In genomic region chr11:52629776-52630175, GRCm38 (mm10) we compare ENCODE assay signal across 11 mouse cellular contexts.
DNase-seq lines count a peak whose midpoint lies in the region; ATAC-seq and TF ChIP-seq lines count a peak whose summit lies in the region.
"Had no signal": no experiment of that assay in that cellular context is flagged by ENCODE, and none has a peak within 500 bp of the region (broad histone marks: within the 10 kb centered on the region; RNA-seq: fewer than 3 reads in every experiment).

No protein-coding gene starts in this region.

- no peak overlapping the region for H3K4me2 ChIP-seq in liver, embryonic 14.5 days (ENCODE audit: low read depth)
- H3K4me2 ChIP-seq in liver, embryonic 12.5 days: no peak overlapping the region
- H3K4me2 ChIP-seq: limb, embryonic 12.5 days had no signal

- no peak overlapping the region for H3K4me3 ChIP-seq in liver, embryonic 14.5 days (ENCODE audit: insufficient read depth in 1 of 2, low read depth in 2 of 2, low read length in 2 of 2)
- no peak overlapping the region for H3K4me3 ChIP-seq in liver, embryonic 12.5 days
- H3K4me3 ChIP-seq in ES-E14 (ENCODE audit: insufficient read depth in 1 of 2, low read depth in 1 of 2, low read length in 2 of 2, poor library complexity in 1 of 2, severe bottlenecking in 1 of 2): 0 out of 4 replicates have a peak overlapping the region, but pooled peaks of 1 of the 2 experiments have one; percentile 24
- H3K4me3 ChIP-seq: limb, embryonic 12.5 days had no signal

- no peaks in the 10 kb centered on the region for H3K4me1 ChIP-seq in liver, embryonic 14.5 days (replicated peaks; ENCODE audit: control insufficient read depth in 2 of 2, insufficient read depth in 2 of 2, low read length in 1 of 2)
- H3K4me1 ChIP-seq in liver, embryonic 12.5 days: no peaks in the 10 kb centered on the region
- no peaks in the 10 kb centered on the region; a peak in 1 of 4 replicates for H3K4me1 ChIP-seq in ES-E14 (ENCODE audit: control insufficient read depth in 2 of 2, insufficient read depth in 2 of 2, low read length in 2 of 2, poor library complexity in 1 of 2)
- H3K4me1 ChIP-seq: limb, embryonic 12.5 days had no signal

- no peak overlapping the region for H3K9ac ChIP-seq in liver, embryonic 14.5 days (replicated peaks)
- no peak overlapping the region for H3K9ac ChIP-seq in liver, embryonic 12.5 days
- H3K9ac ChIP-seq in ES-E14 (ENCODE audit: insufficient read depth, low read depth, low read length, poor library complexity, severe bottlenecking): no peak overlapping the region
- H3K9ac ChIP-seq: limb, embryonic 12.5 days had no signal

- no peak for ATAC-seq in liver, embryonic 14.5 days (ENCODE audit: insufficient read depth)
- no peak for ATAC-seq in liver, embryonic 12.5 days
- peak; percentile 48 for ATAC-seq in granulocyte monocyte progenitor cell, adult 5-6 weeks (replicated peaks; ENCODE audit: poor library complexity, severe bottlenecking)

- no peak overlapping the region for H3K27ac ChIP-seq in liver, embryonic 14.5 days
- no peak overlapping the region for H3K27ac ChIP-seq in liver, embryonic 12.5 days
- no peak overlapping the region for H3K27ac ChIP-seq in ES-E14 (ENCODE audit: insufficient read depth, low read depth, low read length, poor library complexity, severe bottlenecking)
- H3K27ac ChIP-seq: limb, embryonic 12.5 days had no signal

- WGBS in liver, embryonic 14.5 days (ENCODE audit: insufficient replicate concordance): 31% methylated on average over 5 of the region's 5 CpGs
- WGBS in liver, embryonic 12.5 days (ENCODE audit: insufficient replicate concordance): 22% methylated on average over 5 of the region's 5 CpGs

- in situ Hi-C loops in ES-E14 (cut with MboI; ENCODE audit: low sequenced_read_pairs in 2 of 2, unreplicated experiment in 2 of 2): no loop called here

- no peaks in the 10 kb centered on the region for H3K27me3 ChIP-seq in liver, embryonic 14.5 days (ENCODE audit: control insufficient read depth, insufficient read depth, low read length)
- H3K27me3 ChIP-seq in liver, embryonic 12.5 days (replicated peaks): no peaks in the 10 kb centered on the region

- DNase-seq in embryo, embryonic 10.5 days (ENCODE audit: low spot score): peak; percentile 62
- DNase-seq in embryo, embryonic 11 days: no peak
- DNase-seq in liver, embryonic 14.5 days (ENCODE audit: low read depth in 3 of 3, low spot score in 3 of 3): no peak
- peak; percentile 65 for DNase-seq in ES-E14 (ENCODE audit: low read depth, low spot score)
- no peak for DNase-seq in right cerebral cortex, postnatal 10 days (ENCODE audit: low spot score in 2 of 2)
- no peak for DNase-seq in yolk sac, embryonic 10.5 days (ENCODE audit: low spot score)
- DNase-seq: cerebellum, postnatal 10 days; kidney, adult 18-20 months had no signal

- H3K36me3 ChIP-seq in liver, embryonic 14.5 days (replicated peaks; ENCODE audit: control insufficient read depth, insufficient read depth, low read depth): no peaks in the 10 kb centered on the region
- no peaks in the 10 kb centered on the region for H3K36me3 ChIP-seq in liver, embryonic 12.5 days
- no peaks in the 10 kb centered on the region for H3K36me3 ChIP-seq in ES-E14 (ENCODE audit: control insufficient read depth, insufficient read depth, low read length, poor library complexity, severe bottlenecking)
- H3K36me3 ChIP-seq: limb, embryonic 12.5 days had no signal

- H3K9me3 ChIP-seq in liver, embryonic 14.5 days (ENCODE audit: control insufficient read depth, low read length): no peaks in the 10 kb centered on the region
- H3K9me3 ChIP-seq in liver, embryonic 12.5 days (replicated peaks): no peaks in the 10 kb centered on the region
- H3K9me3 ChIP-seq in ES-E14 (ENCODE audit: control insufficient read depth, insufficient read depth, low read depth, low read length): no peaks in the 10 kb centered on the region
- H3K9me3 ChIP-seq: limb, embryonic 12.5 days had no signal

- TF ChIP-seq EP300 in liver, embryonic 14.5 days (IDR thresholded peaks at IDR 0.05; ENCODE audit: low read depth): no peak

- peak; percentile 58 for TF ChIP-seq CTCF in liver, embryonic 14.5 days (IDR thresholded peaks at IDR 0.05; ENCODE audit: low read depth)

TF ChIP-seq in ES-E14, 5 proteins besides CTCF, POLR2A, EP300 and RAD21:
- TF ChIP-seq HCFC1 (IDR thresholded peaks at IDR 0.05; ENCODE audit: borderline replicate concordance, insufficient read depth, low read length) (no peak), MAFK (IDR thresholded peaks at IDR 0.05; ENCODE audit: insufficient read depth, low read depth, low read length) (no peak), ZC3H11A (IDR thresholded peaks at IDR 0.05; ENCODE audit: borderline replicate concordance, low read depth, low read length) (no peak), ZNF384 (IDR thresholded peaks at IDR 0.05; ENCODE audit: low read depth, low read length) (no peak), CHD2 (IDR thresholded peaks at IDR 0.05; ENCODE audit: low read depth, low read length) (no peak)

Comparison
In these comparisons a context has a peak if more than half of its experiments do, and no peak if none do; other contexts are left out.
1. DNase-seq: peak in embryo, embryonic 10.5 days (single experiment) and ES-E14 (single experiment); none in embryo, embryonic 11 days (single experiment), liver, embryonic 14.5 days (0 of 3), right cerebral cortex, postnatal 10 days (0 of 2) and yolk sac, embryonic 10.5 days (single experiment).